7 mouse cellular contexts compared by ENCODE assay signal in genomic region chr13:51846301-51846867, GRCm38 (mm10). TPM values are rescaled to one million over a fixed set of nuclear protein-coding genes. Genes with fewer than 3 reads are reported as not detected.
DNase-seq lines count a peak whose midpoint lies in the region; ATAC-seq lines count a peak whose summit lies in the region.

TSS of gene Gadd45g (plus strand) at chr13:51846678.

- DNase-seq in adrenal gland, postnatal 10 days, result peak; percentile 98
- peak; percentile 98 for DNase-seq in embryonic facial prominence, embryonic 10.5 days (ENCODE audit: low spot score)
- DNase-seq in kidney, adult 18-20 months, result peak; percentile 94
- DNase-seq in limb, embryonic 11.5 days (ENCODE audit: low spot score), result peak; percentile 97
- peak; percentile 98 for DNase-seq in midbrain, embryonic 14.5 days
- DNase-seq in spleen, adult 18-20 months, result peak; percentile 87 to 88

- H3K27ac ChIP-seq in embryonic facial prominence, embryonic 10.5 days (replicated peaks), result peak within 1 kb of the TSS; percentile 89
- no peak within 1 kb of the TSS; the same call in none of the 2 replicates for H3K27ac ChIP-seq in limb, embryonic 11.5 days (replicated peaks; ENCODE audit: low read depth, low read length)
- H3K27ac ChIP-seq in midbrain, embryonic 14.5 days (replicated peaks; ENCODE audit: low read depth, low read length), result peak within 1 kb of the TSS; percentile 89

- H3K27me3 ChIP-seq in embryonic facial prominence, embryonic 10.5 days (replicated peaks; ENCODE audit: low read depth, poor library complexity, severe bottlenecking), result peaks cover 72% of the 10 kb centered on the region
- H3K27me3 ChIP-seq in limb, embryonic 11.5 days (ENCODE audit: control insufficient read depth, insufficient read depth, low read length), result no peaks in the 10 kb centered on the region
- peaks cover 20% of the 10 kb centered on the region for H3K27me3 ChIP-seq in midbrain, embryonic 14.5 days (ENCODE audit: control insufficient read depth, insufficient read depth, low read length)

- H3K4me1 ChIP-seq in embryonic facial prominence, embryonic 10.5 days, result peaks cover 91% of the 10 kb centered on the region
- peaks cover 34% of the 10 kb centered on the region for H3K4me1 ChIP-seq in limb, embryonic 11.5 days (ENCODE audit: control insufficient read depth, insufficient read depth, low read length)
- H3K4me1 ChIP-seq in midbrain, embryonic 14.5 days (ENCODE audit: control insufficient read depth, insufficient read depth, low read length), result peaks cover 37% of the 10 kb centered on the region

- H3K9me3 ChIP-seq in embryonic facial prominence, embryonic 10.5 days, result no peaks in the 10 kb centered on the region
- no peaks in the 10 kb centered on the region for H3K9me3 ChIP-seq in limb, embryonic 11.5 days (ENCODE audit: control insufficient read depth, low read length)
- no peaks in the 10 kb centered on the region for H3K9me3 ChIP-seq in midbrain, embryonic 14.5 days (ENCODE audit: control insufficient read depth, low read length)

- peak within 1 kb of the TSS; percentile 97 for H3K4me2 ChIP-seq in limb, embryonic 11.5 days (ENCODE audit: low read depth, severe bottlenecking)
- H3K4me2 ChIP-seq in midbrain, embryonic 14.5 days (ENCODE audit: low read length), result peak within 1 kb of the TSS; percentile 86

- under 1% methylated on average over 31 of the region's 31 CpGs for WGBS in embryonic facial prominence, embryonic 10.5 days
- WGBS in limb, embryonic 11.5 days, result under 1% methylated on average over 31 of the region's 31 CpGs
- WGBS in midbrain, embryonic 14.5 days, result under 1% methylated on average over 31 of the region's 31 CpGs

- peak within 1 kb of the TSS; percentile 64 for H3K9ac ChIP-seq in limb, embryonic 11.5 days (ENCODE audit: low read length)
- H3K9ac ChIP-seq in midbrain, embryonic 14.5 days (replicated peaks; ENCODE audit: low read length), result peak within 1 kb of the TSS; percentile 75

- ATAC-seq in granulocyte monocyte progenitor cell, adult 5-6 weeks (replicated peaks; ENCODE audit: poor library complexity, severe bottlenecking), result peak; percentile 57
- peak; percentile 65 for ATAC-seq in limb, embryonic 11.5 days (ENCODE audit: insufficient number of reproducible peaks, low FRiP score, low TSS enrichment, low read depth)
- peak; percentile 81 for ATAC-seq in midbrain, embryonic 14.5 days (ENCODE audit: low FRiP score, low TSS enrichment)

- peaks cover 3% of the 10 kb centered on the region; the same call in 1 of the 2 replicates for H3K36me3 ChIP-seq in embryonic facial prominence, embryonic 10.5 days (replicated peaks)
- no peaks in the 10 kb centered on the region for H3K36me3 ChIP-seq in limb, embryonic 11.5 days (ENCODE audit: control insufficient read depth, insufficient read depth, low read length)
- H3K36me3 ChIP-seq in midbrain, embryonic 14.5 days (ENCODE audit: control insufficient read depth, insufficient read depth, low read length), result no peaks in the 10 kb centered on the region

- peak within 1 kb of the TSS; percentile 74 for H3K4me3 ChIP-seq in embryonic facial prominence, embryonic 10.5 days
- peak within 1 kb of the TSS; percentile 54 for H3K4me3 ChIP-seq in limb, embryonic 11.5 days (ENCODE audit: low read depth, low read length)
- peak within 1 kb of the TSS; percentile 52 for H3K4me3 ChIP-seq in midbrain, embryonic 14.5 days (replicated peaks; ENCODE audit: low read depth, low read length)

RNA-seq across cellular contexts. Expression of gene Gadd45g, which starts in this region (rescaled TPM):
- total RNA-seq in adrenal gland, postnatal 10 days (2021), result 10 to 100 TPM; 28.4 to 87.1 TPM
- polyA plus RNA-seq in embryonic facial prominence, embryonic 10.5 days (2016; fragmentation: Nextera tagmentation; extraction: Ambion mirVana), result 61.5 and 75.2 TPM in 2 replicates
- total RNA-seq in granulocyte monocyte progenitor cell, adult 5-6 weeks (2014; fragmentation: Nextera tagmentation), result 0.60 and 1.8 TPM in 2 replicates
- 3.3 and 7.0 TPM in 2 replicates for total RNA-seq in granulocyte monocyte progenitor cell, adult 5-6 weeks (2017)
- 20.5 and 20.7 TPM in 2 replicates for polyA plus RNA-seq in limb, embryonic 11.5 days (2014; fragmentation: Nextera tagmentation; extraction: Ambion mirVana)
- polyA plus RNA-seq in midbrain, embryonic 14.5 days (2014; fragmentation: Nextera tagmentation; extraction: Ambion mirVana), result 58.7 and 85.9 TPM in 2 replicates
